Mouse (Mus musculus) right cerebral cortex, postnatal 10 days (tissue): ENCODE data around the gene 1700024G13Rik.
"Not testable (repeated sequence)": the region's sequence is repeated elsewhere in the genome, so short reads cannot be mapped to it uniquely, and the experiment has no call there.

Source experiments
- DNase-seq, 2 experiments: peaks; one replicate each; pipeline ENCODE4 v3.0.0; 2021; ENCODE audit warnings: low spot score in 2 of 2

Gene 1700024G13Rik

DNA sequence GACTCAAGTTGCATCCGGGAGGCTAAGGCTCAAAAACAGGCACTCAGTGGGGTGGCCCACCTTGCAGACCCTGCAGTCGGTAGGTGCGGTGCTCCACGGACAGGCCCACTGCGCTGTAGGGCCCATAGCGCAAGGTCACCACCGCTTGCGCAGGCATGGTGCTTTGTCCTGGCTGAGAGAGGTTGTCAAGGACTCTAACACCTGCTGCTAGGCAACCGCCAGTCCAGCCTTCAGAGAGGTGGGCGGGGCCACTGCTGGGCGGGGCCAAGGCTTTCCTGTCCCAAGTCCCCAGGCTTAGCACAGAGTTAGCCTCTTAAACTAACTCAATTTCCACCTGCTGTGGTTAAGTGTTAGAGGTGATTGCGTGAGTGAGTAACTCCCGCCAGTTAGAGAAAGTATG is at the start of gene 1700024G13Rik:
1700024G13Rik (minus strand) TSS at position 196 of the 400 bp plus-strand sequence.
- no peak for DNase-seq

DNA sequence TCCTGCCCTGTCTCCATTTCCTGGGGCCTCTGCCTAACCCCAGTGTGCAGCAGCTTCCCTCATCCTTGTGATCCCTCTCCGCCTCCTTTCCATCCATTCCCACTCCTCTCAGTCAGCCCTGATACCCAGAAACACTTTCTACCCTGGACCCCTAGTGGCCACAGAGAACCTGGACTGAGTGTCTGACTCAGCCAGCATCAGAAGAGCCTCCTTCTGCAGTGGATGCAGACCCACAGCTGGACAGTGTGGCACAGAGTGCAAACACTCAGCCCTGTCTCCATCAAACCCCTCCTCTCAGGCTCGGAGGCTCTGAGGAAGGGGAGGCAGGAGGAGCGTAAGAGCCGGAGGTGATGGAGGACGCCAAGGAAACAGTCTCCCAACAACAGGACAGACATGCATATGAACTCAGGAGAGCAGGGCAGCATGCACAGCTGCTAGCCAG is 49.2 kb upstream of the 1700024G13Rik start:
- peak in 1 of 2 experiments; percentile 11 for DNase-seq

DNA sequence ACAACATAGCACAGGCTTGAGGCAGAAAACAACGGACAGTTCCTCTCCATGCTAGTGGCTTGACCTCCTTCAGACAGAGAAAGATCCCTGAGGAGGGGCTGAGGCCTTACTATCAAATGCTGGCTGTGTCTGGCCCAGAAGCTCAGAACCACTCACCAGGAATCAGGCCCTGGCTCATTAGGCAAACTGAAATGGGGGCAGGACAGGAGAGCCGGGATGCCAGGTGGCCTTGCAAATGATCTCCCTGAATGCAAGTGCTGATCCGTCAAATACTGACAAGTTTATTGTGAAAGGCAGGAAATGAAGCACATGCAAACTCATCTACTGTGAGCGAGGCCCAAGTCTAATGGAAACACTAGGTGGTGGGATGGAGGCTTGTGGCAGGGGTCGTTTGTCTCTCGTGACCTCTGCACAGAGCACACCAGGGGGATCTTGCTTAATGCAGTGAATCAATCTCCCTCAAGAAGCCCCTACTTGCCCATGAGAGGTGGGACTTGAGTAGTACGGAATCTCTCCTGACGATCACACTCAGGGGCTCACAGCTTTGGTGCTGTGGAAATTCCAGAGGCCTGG is 40.9 kb upstream of the 1700024G13Rik start:
- peak in 1 of 2 experiments; percentile 12 for DNase-seq

DNA sequence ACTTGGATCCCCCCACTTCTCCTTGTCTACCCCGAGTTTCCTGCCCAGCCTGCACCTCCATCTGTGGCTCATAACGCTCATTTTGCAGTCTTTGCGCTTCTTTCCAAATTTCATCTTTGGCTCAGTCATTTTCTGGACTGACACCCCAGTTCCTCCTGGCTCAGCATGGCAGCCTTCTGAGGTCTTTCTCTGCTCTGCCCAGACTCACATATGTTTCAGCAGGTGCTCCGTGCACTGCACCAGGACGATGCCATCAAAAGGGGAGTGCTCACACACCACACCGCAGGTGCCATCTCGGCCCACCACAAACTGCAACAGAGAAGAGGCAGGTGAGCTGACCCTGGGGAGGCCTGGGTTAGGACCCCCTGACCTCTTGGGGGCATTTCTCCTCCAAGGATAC is 35.8 kb upstream of the 1700024G13Rik start:
- DNase-seq = peak; percentile 22 to 32

DNA sequence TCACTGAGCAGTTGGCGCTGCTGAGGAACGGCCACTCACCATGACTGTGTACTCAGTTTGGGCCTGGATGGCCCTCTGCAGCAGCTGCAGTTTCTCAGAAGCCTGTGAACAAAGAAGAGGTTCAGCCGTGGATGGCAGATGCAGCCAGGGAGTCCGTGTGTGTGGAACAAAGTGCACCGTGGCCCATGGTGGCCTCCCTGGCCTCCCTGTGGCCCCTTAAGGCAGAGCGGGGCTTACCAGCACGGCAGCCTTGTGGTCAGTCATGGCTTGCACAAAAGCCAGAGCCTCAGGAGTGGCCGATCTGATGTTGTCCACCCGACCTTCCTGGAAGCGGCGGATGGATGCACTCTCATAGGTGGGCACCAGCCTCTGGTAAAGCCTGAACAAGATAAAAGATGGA is 30.6 kb upstream of the 1700024G13Rik start:
- DNase-seq = peak; percentile 20

DNA sequence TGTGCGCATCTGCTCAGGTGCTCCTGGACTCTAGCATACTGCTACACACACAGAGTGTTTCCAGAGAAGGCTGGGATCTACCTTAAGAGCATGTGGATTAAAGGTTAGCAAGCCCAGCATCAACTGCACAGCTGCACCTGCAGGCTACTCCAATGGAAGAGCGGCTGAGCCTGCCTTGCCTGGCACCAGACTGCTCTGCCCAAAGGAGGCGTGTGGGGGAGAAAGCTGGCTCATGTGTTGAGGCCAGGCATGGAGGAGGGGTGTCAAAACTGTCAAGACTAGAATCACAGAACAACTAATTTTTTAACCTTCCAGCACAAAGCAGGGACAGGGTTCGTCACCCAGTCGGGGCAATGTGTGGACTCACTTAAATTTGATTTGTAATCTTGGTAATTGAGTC is 23.9 kb upstream of the 1700024G13Rik start:
- DNase-seq = no peak

DNA sequence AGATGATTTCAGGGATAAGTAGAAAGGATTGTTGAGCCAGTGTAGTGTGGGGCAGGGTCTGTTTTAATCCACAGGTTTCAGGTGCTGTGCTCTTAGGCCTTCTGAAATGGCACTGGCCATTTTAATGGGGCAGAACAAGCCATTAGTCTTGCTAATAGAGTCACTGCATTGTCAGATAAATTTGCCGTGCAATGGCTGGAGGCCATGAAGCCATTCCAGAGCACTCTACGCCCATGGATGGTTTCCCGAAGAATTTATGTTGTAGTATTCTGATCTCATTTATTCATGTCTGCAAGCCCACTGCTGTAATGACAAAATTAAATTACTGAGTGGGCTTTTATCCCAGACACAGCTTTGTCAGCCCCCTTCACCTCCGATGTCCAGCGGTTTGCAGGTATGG is 21.9 kb upstream of the 1700024G13Rik start:
- no peak for DNase-seq

DNA sequence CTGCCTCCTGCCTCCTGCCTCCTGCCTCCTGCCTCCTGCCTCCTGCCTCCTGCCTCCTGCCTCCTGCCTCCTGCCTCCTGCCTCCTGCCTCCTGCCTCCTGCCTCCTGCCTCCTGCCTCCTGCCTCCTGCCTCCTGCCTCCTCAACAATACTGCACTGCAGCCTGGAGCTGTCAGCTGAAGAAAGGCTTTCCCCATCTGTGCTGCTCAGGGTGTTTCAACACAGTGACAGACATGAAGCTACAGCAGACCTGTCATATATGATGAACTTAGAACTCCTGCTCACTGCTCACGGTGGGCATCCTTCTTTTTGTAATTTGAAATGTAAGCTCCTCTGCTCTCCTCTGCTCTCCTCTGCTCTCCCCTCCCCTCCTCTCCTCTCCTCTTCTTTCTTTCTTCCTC is 17.2 kb upstream of the 1700024G13Rik start:
- DNase-seq = not testable (repeated sequence)

DNA sequence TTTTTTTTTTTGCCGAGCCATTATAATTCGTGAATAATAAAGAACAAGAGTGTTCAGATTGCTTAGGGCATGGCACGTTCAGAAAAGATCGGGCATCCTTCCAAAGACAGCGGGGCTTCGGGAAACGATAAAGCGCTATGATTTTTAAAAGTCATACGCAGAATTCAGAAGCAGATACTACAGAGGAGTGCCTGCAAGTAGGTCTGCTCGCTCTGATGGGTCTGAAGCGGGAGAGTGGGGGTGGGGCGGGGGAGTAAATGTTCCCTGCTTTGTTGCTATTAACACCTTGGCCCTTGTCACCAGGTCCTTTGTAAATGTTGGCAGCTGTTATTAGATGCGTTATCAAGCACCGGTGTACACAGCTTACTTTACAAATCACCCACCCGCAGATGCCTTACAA is 6.6 kb downstream of the 1700024G13Rik start:
- DNase-seq = peak in 1 of 2 experiments; percentile 25

DNA sequence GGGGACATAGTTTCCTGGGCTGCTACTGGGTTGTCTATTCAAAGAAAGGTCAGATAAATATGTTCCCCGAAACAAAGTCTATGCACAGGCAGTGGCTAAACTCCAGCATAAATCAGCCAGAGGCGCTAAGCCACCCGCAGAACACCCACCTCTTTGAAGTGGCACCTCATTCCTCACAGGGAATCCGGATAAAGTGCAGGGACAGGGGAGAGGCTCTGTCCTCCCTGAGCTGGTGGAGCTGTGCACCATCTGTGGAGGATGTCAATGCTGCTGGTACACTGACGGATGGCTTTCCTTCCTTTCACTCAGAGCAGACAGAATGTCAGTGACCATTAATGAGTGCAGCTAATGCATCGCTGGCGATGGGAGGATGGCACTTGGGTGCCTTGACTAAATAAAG is 7.1 kb downstream of the 1700024G13Rik start:
- DNase-seq = no peak

DNA sequence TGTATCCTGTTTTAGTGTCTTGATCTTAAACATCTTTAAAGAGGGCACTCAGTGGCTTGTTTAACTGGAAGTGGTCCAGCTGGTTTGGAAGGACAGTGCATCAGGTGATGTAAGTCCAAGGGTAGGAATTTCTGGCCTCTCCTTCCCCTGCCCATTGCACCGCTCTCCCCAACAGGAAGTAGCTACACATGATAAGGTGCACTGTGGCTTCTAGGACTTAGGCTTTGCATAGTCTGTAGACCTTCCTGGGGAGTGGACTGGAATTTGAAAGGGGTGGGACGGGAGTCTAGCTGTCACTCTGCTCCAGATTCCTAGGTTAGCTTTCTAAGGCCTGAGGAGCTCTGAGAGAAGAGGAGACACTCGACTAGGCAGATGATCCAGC is 8.1 kb downstream of the 1700024G13Rik start:
- DNase-seq = no peak

DNA sequence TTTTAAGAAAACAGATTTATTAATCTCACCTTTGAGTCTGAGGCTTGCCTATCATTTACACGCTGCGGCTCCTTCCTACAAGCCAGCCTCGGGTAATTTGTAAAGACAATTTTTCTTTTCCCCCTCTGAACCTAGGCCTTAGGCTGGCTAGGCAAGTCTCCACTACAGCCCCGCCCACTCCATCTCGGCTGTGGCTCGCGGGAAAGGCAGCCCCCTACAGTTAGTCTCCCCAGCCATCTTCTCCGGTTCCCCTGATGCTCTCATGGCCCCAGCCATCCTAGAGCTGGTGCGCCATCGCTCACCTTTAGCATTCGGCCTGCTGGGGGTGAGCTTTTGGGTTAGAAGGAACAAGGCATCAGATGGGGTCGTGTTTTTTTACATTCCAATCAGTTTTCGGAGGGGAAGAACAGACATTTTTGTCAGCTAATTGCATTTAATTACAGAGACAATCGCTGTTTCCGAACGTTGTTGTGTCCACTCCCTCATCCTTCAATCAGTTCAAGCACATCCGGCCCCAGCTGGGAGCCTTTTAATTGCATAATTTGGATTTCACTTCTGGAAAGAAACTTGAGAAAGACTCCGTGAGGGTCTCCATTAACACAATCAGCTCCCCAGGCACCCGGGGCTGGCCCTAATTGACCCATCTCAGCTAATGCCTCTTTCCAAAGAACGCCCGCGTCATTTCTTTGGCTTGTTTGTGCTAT is 8.6 kb downstream of the 1700024G13Rik start:
- no peak for DNase-seq

DNA sequence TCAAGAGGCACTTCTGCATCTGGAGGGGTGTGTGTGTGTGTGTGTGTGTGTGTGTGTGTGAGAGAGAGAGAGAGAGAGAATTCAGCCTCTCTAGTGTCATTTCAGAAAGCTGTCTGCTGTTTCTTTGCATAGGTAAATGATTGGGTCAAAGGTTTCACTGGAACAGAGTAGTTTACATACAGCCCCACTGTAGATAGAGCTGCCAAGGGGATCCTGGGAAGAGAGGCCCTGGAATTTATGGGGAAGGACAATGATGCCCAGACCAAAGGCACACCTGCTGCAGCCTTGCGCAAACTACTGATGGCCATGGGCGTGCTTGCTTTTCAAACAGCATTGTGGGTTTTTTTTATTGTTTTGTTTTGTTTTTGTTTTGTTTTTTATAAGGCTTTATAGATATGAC is 15.7 kb downstream of the 1700024G13Rik start:
- DNase-seq = peak in 1 of 2 experiments; percentile 1

DNA sequence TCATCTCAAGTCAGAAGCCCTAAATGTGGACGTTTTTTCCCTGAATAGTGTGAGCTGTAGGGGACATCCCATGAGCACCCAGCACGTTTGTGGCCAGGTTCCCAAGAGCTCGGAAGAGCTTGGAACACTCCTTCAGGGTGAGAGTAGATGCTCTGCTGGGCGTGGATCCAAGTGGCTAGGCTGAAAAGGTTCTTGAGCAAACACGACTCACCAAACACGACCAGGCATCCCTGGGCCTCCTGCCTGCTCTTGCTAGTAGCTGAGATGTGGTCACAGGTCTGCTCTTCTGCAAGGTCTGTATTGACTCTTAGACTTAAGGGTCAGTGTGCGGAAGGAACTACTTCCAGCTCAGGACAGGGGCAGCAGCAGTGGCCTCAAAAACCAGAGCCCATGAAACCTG is 18.4 kb downstream of the 1700024G13Rik start:
- DNase-seq = no peak

DNA sequence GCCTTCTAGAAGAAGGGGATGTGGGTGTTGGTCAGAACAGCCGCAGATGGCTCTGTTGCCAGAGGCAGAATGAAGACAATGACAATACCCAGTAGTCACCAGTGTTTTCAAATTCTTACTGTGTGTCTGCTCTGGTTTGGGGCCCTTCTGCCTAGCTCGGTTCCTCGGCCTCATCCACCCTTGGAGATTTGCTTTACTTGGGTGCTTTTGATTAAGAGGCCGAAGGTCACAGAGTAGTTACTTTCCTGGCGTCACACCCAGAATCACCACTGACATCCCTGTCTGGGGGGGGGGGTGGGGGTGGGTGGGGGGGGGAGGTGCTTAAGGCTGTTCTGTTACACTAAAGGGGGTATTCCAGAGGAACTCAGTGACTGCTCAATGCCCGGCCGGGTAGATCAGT is 23.8 kb downstream of the 1700024G13Rik start:
- DNase-seq = no peak

DNA sequence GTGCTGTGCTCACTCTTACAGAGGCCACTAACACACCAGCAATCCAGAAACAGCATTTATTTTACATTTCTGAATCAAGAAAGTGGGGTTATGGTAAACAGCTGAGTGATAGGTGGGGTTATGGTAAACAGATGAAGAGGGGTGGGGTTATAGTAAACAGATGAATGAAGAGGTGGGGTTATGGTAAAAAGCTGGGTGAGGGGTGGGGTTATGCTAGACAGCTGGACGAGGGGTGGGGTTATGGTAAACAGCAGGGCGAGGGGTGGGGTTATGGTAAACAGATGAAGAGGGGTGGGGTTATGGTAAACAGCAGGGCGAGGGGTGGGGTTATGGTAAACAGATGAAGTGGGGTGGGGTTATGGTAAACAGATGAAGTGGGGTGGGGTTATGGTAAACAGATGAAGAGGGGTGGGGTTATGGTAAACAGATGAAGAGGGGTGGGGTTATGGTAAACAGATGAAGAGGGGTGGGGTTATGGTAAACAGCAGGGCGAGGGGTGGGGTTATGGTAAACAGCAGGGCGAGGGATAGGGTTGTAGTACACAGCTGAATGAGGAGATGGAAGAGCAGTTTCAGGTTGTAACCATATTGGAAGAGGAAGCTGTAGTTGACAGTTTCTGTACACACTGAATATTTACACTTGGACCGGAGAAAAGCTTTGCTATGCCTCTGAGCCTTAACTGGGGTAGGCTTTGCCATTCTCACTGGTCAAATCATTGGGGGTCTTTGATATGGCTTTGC is 36.8 kb downstream of the 1700024G13Rik start:
- DNase-seq = not testable (repeated sequence)

DNA sequence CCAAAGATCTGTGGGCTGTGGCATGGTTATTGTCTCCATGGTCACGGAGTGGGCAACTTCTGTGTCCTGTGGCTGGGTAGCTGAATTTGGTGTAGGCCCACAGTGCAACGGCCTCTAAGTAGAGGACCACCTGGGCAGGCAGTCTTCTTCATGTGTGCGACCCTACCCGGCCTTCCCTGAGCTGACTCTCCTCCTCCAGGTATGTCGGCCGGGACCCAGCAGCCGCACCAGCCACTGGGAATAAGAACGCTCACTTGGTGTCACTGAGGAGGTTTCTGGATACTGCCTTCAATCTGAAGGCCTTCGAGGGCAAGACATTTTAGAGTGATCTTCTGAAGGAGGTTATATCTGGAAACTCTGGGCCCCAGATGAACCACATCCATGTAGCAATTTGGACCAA is 40.9 kb downstream of the 1700024G13Rik start:
- DNase-seq = peak in 1 of 2 experiments; percentile 18

DNA sequence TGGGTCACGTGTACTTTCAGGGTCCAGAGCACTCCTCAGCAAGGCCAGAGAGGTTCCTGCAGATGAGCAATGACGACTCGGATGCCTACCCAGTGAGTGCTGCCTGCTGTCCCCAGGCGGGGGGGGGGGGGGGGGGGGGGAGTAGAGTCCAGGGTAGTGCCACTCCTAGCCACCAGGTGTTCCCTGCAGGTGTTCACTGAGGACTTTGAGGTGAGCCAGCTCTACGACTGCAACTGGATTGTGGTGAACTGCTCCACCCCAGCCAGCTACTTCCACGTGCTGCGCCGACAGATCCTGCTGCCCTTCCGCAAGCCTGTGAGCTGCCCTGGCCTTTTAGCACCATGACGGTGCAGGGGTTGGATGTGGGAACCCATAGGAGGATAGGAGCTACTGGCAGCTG is 43.5 kb downstream of the 1700024G13Rik start:
- DNase-seq = peak in 1 of 2 experiments; percentile 14

DNA sequence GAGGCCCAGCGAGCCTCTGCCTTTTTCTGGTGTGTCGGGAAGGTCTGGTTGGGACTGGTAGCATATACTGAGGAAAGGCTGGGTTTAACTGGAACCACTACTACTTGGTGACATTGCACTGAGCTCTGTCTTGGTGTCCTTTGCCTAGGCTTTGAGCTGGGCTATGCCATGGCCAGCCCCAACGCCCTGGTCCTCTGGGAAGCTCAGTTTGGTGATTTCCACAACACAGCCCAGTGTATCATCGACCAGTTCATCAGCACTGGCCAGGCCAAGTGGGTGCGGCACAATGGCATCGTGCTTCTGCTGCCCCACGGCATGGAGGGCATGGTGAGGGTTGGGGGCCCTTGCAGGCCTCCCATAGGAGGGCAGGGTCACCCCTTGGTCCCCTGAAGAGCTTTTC is 44.0 kb downstream of the 1700024G13Rik start:
- DNase-seq = peak in 1 of 2 experiments; percentile 15

DNA sequence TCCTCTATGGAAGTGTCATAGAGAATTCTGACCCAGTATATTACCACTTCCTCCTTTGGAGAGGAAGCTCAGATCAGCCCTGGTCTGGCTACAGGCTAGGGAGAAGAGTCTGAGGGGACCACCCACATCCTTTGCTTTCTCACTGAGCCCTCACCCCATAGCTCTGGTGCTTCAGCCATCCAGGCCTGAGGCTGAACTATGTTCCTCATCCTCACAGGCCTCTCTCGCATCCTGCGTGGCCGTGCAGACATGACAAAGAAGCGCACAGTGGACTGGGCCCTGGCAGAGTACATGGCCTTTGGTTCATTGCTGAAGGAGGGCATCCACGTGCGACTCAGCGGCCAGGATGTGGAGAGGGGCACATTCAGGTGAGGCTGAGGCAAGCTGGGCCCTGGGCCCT is 46.4 kb downstream of the 1700024G13Rik start:
- DNase-seq = no peak

DNA sequence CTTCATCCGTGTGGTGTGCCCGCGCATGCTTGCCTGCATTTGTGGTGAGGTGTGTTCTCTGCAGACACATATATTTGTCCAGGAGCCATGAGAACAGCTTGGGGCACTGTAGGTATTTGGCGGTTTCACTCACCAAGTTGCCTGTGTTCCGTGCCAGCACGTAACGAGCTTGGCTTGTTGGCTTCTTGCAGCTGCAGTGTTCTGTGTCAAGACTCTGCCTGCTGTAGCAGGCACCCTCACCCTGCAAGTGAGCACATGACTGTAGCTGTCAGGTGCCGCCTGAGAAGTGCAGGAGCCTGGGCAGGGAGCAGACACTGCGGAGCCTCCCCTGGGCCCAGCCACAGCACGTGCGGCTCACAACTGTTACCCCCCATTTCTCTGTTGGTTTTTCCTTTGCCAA is 51.6 kb downstream of the 1700024G13Rik start:
- no peak for DNase-seq

DNA sequence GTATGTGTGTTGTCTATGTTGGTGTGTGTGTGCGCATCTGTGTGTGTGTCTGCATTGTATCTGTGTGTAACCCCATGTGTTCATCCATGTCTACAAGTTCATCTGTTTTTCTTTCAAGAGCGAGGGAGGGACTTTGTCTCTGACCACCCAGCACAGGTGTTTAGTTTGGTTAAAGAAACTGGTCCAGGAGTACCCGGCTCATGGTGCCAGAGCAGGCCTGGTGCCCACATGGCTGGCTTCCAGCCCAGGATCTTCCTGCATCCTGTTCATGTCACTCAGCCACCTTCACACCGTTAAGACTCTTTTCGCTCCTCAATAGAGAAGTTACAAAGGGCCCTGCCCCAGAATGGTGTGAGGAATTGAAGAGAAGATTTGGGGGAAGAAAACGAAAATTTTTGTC is 52.2 kb downstream of the 1700024G13Rik start:
- DNase-seq = peak in 1 of 2 experiments; percentile 23
